Mouse (Mus musculus): ENCODE measurements around the gene Tpm3. TPM values are rescaled to one million over a fixed set of nuclear protein-coding genes. Genes with fewer than 3 reads are reported as not detected.
"Not testable (repeated sequence)": the region's sequence is repeated elsewhere in the genome, so short reads cannot be mapped to it uniquely, and the experiment has no call there.

Gene Tpm3
- polyA plus RNA-seq, 1 experiment from 2014 or later = 382 TPM

DNA sequence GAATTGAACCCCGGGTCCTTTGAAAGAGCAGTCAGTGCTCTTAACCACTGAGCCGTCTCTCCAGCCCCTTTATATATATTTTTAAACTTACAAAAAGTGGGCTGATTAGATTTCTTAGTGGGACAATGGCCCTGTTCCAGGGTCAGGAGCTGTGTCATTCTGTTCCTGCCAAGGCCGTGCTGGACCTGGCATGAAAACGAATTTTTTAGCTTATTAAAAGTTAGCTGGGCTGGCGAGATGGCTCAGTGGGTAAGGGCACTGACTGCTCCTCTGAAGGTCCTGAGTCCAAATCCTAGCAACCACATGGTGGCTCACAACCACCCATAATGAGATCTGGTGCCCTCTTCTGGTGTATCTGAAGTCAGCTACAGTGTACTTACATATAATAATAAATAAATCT lies 49.6 kb downstream of the Tpm3 start:
- H3K4me1 ChIP-seq; H3K36me3 ChIP-seq (replicated peaks); H3K4me3 ChIP-seq; H3K27ac ChIP-seq; H3K9ac ChIP-seq; H3K4me2 ChIP-seq; H3K9me3 ChIP-seq; ATAC-seq (replicated peaks); H3K27me3 ChIP-seq (replicated peaks): not testable (repeated sequence)
- 79% methylated on average over 5 of the region's 5 CpGs for WGBS

DNA sequence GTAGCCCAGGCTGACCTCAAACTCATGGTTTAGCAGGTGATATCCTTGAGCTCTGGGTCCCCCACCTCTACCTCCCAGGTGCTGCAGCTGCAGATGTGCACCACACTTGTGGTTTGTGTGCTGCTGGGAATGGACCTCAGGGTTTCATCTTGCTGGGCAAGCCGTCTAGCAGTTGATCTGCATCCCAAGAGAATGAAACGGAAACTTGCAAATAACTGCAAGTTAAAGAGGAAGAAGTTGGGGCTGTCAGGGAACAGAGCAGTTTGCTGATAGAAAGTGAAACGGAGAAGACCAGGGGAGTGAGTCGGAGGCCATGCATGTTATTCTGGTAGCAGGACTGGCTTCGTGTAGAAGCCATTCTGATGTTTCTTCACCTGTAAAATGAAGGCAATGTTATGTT lies 53.3 kb downstream of the Tpm3 start:
- no peaks in the 10 kb centered on the region for H3K9me3 ChIP-seq
- H3K4me3 ChIP-seq = no peak overlapping the region
- H3K27ac ChIP-seq = no peak overlapping the region
- no peaks in the 10 kb centered on the region for H3K4me1 ChIP-seq
- H3K9ac ChIP-seq = no peak overlapping the region
- no peaks in the 10 kb centered on the region for H3K27me3 ChIP-seq (replicated peaks)
- H3K4me2 ChIP-seq = no peak overlapping the region
- H3K36me3 ChIP-seq (replicated peaks) = no peaks in the 10 kb centered on the region
- no peak for ATAC-seq (replicated peaks)
- 84% methylated on average over 5 of the region's 5 CpGs for WGBS

DNA sequence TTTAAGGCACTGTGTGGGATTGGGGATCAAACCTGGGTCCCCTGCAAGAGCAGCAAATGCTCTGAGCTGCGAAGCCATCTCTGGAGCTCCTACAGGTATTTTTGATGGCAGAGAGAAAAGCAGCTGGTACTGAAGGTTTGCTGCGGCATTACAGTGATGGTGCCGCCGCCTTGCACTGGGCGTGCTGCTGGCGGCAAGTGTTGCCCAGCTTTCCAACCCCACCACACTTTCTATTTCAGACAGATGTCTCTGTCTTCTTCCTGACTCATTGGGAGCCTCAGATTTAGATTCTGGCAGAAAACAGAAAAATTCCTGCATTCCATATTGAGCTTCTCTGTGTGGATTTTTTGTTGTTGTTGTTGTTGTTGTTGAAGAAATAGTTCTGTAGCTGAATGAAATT lies 55.4 kb downstream of the Tpm3 start:
- Histone ChIP-seq H3K4me2 (no peak overlapping the region), H3K36me3 (replicated peaks) (no peaks in the 10 kb centered on the region), H3K4me3 (no peak overlapping the region), H3K27me3 (replicated peaks) (no peaks in the 10 kb centered on the region), H3K9ac (no peak overlapping the region), H3K9me3 (no peaks in the 10 kb centered on the region), H3K4me1 (no peaks in the 10 kb centered on the region), H3K27ac (no peak overlapping the region)
- ATAC-seq (replicated peaks) = no peak
- WGBS = 93% methylated on average over 6 of the region's 6 CpGs

DNA sequence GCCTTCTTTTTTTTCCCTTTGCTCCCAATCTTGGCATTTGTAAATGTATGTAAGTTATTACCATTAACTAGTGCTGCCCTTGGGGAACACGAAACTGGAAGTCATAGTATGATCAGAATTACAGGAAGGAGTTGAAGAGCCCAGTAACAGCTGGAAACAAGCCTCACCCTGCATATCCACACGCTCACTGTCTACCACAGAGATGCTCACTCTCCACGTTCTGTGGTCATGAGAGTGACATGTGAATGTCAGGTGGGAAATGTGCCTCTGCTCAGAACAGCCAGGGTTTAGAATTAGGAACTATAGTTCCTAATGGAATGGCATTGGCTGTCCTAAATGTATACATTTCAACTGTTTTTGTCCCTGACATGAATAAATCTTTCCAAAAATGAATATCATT lies 60.3 kb downstream of the Tpm3 start:
- no peak for ATAC-seq (replicated peaks)
- H3K4me3 ChIP-seq = no peak overlapping the region
- 88% methylated on average over 3 of the region's 3 CpGs for WGBS
- H3K36me3 ChIP-seq (replicated peaks) = no peaks in the 10 kb centered on the region
- H3K27me3 ChIP-seq (replicated peaks) = no peaks in the 10 kb centered on the region
- H3K27ac ChIP-seq = no peak overlapping the region
- H3K9me3 ChIP-seq = no peaks in the 10 kb centered on the region
- H3K9ac ChIP-seq = no peak overlapping the region
- H3K4me1 ChIP-seq = no peaks in the 10 kb centered on the region
- H3K4me2 ChIP-seq = no peak overlapping the region

DNA sequence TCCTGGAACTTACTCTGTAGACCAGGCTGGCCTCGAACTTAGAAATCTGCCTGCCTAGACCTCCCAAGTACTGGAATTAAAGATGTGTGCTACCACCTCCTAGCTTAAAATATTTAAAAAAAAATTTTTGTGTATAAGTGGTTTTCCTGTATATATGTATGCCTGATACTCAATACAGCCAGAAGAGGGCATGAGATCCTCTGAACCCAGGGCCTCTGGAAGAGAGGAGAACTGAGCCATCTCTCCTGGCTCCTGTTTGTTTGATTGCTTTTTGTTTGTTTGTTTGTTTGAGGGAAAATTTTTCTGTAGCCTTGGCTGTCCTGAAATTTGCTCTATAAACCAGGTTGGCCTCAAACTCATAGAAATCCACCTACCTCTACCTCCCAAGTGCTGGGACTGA lies 60.9 kb downstream of the Tpm3 start:
- H3K27ac ChIP-seq = no peak overlapping the region
- no peaks in the 10 kb centered on the region for H3K4me1 ChIP-seq
- no peak for ATAC-seq (replicated peaks)
- H3K27me3 ChIP-seq (replicated peaks) = no peaks in the 10 kb centered on the region
- H3K36me3 ChIP-seq (replicated peaks) = no peaks in the 10 kb centered on the region
- H3K4me2 ChIP-seq = no peak overlapping the region
- WGBS = 91% methylated on average over 1 of the region's 1 CpGs
- no peak overlapping the region for H3K4me3 ChIP-seq
- H3K9ac ChIP-seq = no peak overlapping the region
- H3K9me3 ChIP-seq = no peaks in the 10 kb centered on the region

DNA sequence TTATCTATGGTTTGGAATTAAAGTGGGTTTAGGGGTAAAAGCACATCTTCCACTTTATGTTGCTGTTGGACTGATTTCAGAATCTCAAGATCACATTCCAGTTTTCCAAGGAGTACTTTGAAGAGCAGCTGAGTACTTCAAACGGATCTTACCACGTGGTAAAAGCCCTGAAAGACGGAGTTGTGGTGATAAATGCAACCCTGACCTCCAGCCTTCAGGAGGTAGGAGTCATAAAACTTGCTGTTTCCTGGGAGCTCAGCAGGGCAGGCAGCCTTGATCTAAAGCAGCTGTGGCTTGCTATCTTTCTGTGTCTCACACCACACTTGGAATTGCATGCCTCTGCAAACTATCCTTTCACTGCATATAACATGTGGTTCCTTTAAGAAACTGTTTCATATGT lies 62.0 kb downstream of the Tpm3 start:
- Histone ChIP-seq H3K4me1 (no peaks in the 10 kb centered on the region), H3K4me3 (no peak overlapping the region), H3K27ac (no peak overlapping the region), H3K36me3 (replicated peaks) (no peaks in the 10 kb centered on the region), H3K9me3 (no peaks in the 10 kb centered on the region), H3K4me2 (no peak overlapping the region), H3K27me3 (replicated peaks) (no peaks in the 10 kb centered on the region), H3K9ac (no peak overlapping the region)
- 75% methylated on average over 3 of the region's 3 CpGs for WGBS
- no peak for ATAC-seq (replicated peaks)

DNA sequence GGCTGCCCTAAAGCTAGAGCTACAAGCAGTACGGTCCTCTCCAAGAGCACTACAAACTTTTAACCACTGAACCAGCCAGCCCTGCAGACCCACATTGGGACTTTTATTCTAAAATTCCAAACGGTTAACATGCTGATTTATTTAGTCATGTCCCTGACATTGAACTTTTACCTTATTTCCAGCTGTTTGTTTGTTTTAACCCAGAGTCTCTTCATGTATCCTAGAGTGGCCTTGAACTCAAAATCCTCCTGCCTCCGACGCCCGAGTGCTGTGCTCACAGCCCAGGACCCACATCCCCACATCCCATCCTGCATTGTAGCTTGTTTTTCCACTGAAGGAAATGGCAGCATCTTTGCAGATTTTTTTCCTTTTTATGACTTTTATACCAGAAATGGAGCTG lies 62.5 kb downstream of the Tpm3 start:
- Histone ChIP-seq H3K27me3 (replicated peaks) (no peaks in the 10 kb centered on the region), H3K4me1 (no peaks in the 10 kb centered on the region), H3K4me3 (no peak overlapping the region), H3K36me3 (replicated peaks) (no peaks in the 10 kb centered on the region), H3K9ac (no peak overlapping the region), H3K4me2 (no peak overlapping the region), H3K27ac (no peak overlapping the region), H3K9me3 (no peaks in the 10 kb centered on the region)
- no peak for ATAC-seq (replicated peaks)
- WGBS = 85% methylated on average over 5 of the region's 5 CpGs

DNA sequence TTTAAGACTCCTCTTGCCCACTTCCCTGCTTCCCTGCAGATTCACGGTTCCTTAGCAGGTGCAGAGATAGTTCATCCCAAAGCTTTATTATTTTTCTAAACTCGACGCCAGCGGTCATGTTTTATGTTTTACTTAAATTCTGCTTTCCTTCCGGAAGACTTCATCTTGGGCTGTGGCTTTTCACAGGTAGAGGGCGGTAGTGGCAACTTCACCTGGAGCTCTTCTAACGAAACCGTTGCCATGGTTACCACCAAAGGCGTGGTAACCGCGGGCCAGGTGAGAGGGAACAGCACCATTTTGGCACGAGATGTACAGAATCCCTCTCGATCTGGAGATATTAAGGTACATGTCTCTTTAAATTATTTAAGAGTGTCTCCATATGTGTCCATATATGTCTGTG lies 64.2 kb downstream of the Tpm3 start:
- no peaks in the 10 kb centered on the region for H3K9me3 ChIP-seq
- no peaks in the 10 kb centered on the region for H3K4me1 ChIP-seq
- H3K36me3 ChIP-seq (replicated peaks) = no peaks in the 10 kb centered on the region
- no peak overlapping the region for H3K4me2 ChIP-seq
- ATAC-seq (replicated peaks) = no peak
- H3K9ac ChIP-seq = no peak overlapping the region
- H3K27ac ChIP-seq = no peak overlapping the region
- H3K27me3 ChIP-seq (replicated peaks) = no peaks in the 10 kb centered on the region
- no peak overlapping the region for H3K4me3 ChIP-seq
- 33% methylated on average over 13 of the region's 13 CpGs for WGBS

DNA sequence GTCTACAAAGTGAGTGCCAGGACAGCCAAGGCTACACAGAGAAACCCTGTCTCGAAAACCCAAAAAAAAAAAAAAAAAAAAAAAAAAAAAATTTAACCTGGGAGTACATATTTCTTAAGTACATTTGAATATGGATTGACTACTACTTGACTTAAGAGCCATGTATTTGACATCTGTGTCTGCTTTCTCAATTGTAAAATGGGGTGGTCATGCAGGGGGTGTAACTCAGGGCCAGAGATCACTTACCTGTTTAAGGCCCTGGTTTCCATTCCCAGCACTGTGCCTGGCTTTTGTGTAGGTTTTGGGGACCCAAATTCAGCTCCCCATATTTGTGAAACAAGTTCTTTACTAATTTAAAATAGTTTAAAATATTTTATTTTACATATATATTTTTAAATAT lies 65.2 kb downstream of the Tpm3 start:
- H3K27me3 ChIP-seq (replicated peaks) = no peaks in the 10 kb centered on the region
- H3K36me3 ChIP-seq (replicated peaks) = no peaks in the 10 kb centered on the region
- H3K4me1 ChIP-seq = no peaks in the 10 kb centered on the region
- no peak overlapping the region for H3K27ac ChIP-seq
- H3K4me2 ChIP-seq = no peak overlapping the region
- no peak overlapping the region for H3K4me3 ChIP-seq
- no peaks in the 10 kb centered on the region for H3K9me3 ChIP-seq
- 86% methylated on average over 1 of the region's 1 CpGs for WGBS
- ATAC-seq (replicated peaks) = no peak
- H3K9ac ChIP-seq = no peak overlapping the region

DNA sequence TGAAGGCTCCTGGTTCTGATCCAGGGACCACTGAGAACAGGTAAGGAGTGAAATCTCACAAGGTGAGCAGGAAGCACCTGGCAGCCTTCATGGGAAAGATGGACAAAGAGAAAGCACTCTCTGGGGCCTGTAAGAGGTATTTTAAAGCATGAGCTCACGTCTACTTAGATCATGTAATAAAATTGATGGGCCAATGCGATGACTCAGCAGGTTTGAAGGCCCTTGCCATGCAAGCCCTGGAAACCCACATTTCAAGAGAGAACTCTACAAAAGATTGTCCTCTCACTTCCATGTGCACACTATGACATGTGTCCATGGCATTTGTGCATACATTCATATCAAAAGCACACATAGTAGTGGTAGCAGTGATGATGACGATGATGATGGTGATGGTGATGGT lies 67.5 kb downstream of the Tpm3 start:
- Histone ChIP-seq H3K4me2 (no peak overlapping the region), H3K4me1 (no peaks in the 10 kb centered on the region), H3K27me3 (replicated peaks) (no peaks in the 10 kb centered on the region), H3K4me3 (no peak overlapping the region), H3K9me3 (no peaks in the 10 kb centered on the region), H3K27ac (no peak overlapping the region), H3K9ac (no peak overlapping the region), H3K36me3 (replicated peaks) (no peaks in the 10 kb centered on the region)
- ATAC-seq (replicated peaks) = no peak
- WGBS = 97% methylated on average over 3 of the region's 3 CpGs

DNA sequence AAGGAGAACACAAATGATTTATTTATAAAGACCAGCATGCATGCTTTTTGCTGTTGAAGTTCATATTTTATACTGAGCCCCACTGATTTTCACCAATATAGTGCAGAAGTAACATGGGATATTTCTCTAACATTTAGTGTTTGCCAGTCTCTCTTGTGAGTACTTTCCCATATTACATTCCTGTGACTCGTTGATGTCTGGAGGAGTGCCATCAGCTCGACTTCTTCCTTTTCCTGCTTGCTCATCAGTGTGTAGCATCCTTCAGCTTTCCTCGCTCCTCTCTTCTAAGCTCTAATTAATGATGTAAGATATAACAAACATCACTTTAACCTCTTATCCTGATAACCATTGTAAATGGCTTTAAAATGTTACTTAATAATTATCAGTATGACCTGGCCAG lies 73.0 kb downstream of the Tpm3 start:
- no peak overlapping the region for H3K4me3 ChIP-seq
- 76% methylated on average over 3 of the region's 3 CpGs for WGBS
- H3K4me2 ChIP-seq = no peak overlapping the region
- no peak for ATAC-seq (replicated peaks)
- no peak overlapping the region for H3K9ac ChIP-seq
- H3K9me3 ChIP-seq = no peaks in the 10 kb centered on the region
- no peaks in the 10 kb centered on the region for H3K27me3 ChIP-seq (replicated peaks)
- no peak overlapping the region for H3K27ac ChIP-seq
- H3K36me3 ChIP-seq (replicated peaks) = no peaks in the 10 kb centered on the region
- no peaks in the 10 kb centered on the region for H3K4me1 ChIP-seq

DNA sequence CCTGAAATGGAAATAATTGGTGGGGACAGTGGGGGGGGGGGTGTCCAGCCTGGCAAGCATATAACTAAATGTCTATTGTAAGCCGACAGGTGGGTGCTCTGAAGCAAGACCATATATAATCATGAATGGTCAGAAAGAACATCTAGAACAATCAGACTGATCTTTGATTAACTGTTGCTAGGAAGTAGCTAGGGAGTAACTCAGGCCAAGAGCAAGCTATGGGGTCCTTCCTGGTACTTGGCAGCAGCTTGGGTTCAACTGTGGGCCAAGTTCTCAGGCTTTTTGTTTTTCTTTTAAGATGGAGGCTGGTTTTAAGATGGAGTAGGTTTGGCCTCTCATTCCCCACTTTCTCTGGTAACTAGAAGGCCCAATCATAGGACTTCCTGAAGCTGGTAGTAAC lies 74.2 kb downstream of the Tpm3 start:
- no peak overlapping the region for H3K4me2 ChIP-seq
- no peak for ATAC-seq (replicated peaks)
- H3K9me3 ChIP-seq = no peaks in the 10 kb centered on the region
- no peak overlapping the region for H3K4me3 ChIP-seq
- no peaks in the 10 kb centered on the region for H3K4me1 ChIP-seq
- H3K36me3 ChIP-seq (replicated peaks) = no peaks in the 10 kb centered on the region
- WGBS = 82% methylated on average over 1 of the region's 1 CpGs
- H3K27ac ChIP-seq = no peak overlapping the region
- no peaks in the 10 kb centered on the region for H3K27me3 ChIP-seq (replicated peaks)
- H3K9ac ChIP-seq = no peak overlapping the region
